Mouse (Mus musculus): Measurements from ENCODE around the gene Naip6. TPM values are rescaled to one million over a fixed set of nuclear protein-coding genes. Genes with fewer than 3 reads are reported as not detected.
"Not testable (repeated sequence)": the region's sequence is repeated elsewhere in the genome, so short reads cannot be mapped to it uniquely, and the experiment has no call there.

The Naip6 gene
- 0.05 and 0.08 TPM in 2 replicates for polyA plus RNA-seq (2015; fragmentation: Nextera tagmentation; extraction: Ambion mirVana)

DNA sequence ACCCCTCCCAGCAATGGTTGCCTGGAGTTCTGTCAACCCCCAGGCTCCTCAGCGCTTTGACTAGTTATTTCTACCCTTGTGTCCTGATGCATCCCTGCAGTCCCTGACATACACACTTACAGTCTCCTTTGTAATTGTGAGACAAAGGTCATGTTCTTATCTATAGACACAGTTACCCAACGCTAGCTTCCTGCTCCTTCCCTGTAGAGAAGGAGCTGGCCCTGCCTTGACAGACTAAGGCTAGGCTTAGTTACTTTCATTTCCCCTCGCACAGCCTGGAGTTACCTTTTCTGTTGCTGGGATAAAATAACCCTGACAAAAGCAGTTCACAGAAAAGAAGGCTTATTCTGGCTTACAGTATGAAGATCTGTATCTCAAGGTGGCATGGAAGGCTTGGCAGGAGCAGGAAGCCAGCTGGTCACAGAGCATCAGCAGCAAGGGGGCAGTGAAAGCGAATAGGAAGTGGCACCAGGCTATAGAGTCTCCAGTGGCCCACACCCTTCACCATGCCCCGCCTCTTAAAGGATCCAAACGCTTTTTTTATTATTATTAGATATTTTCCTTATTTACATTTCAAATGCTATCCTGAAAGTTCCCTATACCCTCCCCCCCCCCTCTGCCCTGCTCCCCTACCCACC is at the start of gene Naip6:
Gene Naip6 (minus strand): TSS at position 419 of the 638 bp plus-strand sequence.
- H3K9ac ChIP-seq; H3K36me3 ChIP-seq; H3K4me2 ChIP-seq; H3K4me1 ChIP-seq; H3K27ac ChIP-seq (replicated peaks); H3K9me3 ChIP-seq; ATAC-seq (ENCODE audit: extremely low read depth, insufficient number of reproducible peaks, low FRiP score, low TSS enrichment); H3K27me3 ChIP-seq (replicated peaks); H3K4me3 ChIP-seq: not testable (repeated sequence)
- 58% methylated on average over 6 of the region's 6 CpGs for WGBS

DNA sequence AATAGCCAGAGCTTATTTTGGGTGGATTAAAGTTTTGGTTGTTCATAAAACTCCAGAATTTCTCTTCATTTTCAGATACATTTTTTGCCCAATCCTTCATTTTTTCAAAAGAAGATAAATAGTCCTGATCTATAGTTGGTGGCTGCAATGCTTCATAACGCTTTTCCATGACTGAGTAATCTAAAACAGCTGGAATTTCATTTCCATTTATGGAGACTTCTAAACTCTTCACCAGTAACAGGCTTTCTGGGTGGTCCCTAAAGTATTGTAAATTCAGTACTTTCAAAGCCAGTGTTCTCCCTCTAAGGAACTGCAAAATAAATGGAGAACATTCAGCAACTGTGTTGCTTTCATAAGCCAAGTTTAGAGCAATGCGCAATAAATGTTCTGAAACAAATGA is 34.8 kb upstream of the Naip6 start:
- H3K27ac ChIP-seq (replicated peaks); ATAC-seq (ENCODE audit: extremely low read depth, insufficient number of reproducible peaks, low FRiP score, low TSS enrichment); H3K4me2 ChIP-seq; H3K4me1 ChIP-seq; H3K4me3 ChIP-seq; H3K9ac ChIP-seq; H3K9me3 ChIP-seq; H3K27me3 ChIP-seq (replicated peaks); H3K36me3 ChIP-seq: not testable (repeated sequence)
- WGBS: 72% methylated on average over 2 of the region's 2 CpGs

DNA sequence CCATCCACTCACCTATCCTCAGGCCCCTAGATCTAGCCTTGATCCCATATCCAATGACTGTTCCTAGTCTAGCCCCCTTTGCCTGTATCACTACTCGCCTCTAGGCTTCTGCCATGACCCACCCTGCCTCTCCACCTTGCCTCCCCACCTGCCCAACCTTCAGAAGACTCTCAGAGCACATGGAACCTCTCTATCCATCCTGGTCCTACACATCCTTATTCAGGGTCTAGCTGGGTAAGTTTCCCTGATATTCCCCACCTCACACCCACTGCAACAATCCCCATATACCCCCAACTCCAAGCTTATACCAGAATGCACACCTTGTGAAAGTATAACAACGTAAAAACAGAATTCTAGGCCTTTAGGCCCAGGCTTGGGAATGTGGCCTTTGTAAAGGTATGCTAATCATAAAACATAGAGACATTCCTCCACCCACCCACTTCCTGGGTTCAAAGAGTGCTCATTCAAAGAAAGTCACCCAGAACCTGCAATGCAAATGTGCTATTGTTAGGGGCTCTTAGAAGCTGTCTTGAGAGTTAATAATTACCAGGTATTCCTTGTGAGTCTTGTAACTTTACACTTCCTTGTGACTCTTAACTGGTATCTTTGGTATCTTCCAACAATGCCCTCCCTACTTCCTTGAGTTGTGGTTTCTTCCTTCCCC is 32.2 kb upstream of the Naip6 start:
- H3K9ac ChIP-seq; H3K4me1 ChIP-seq; H3K27me3 ChIP-seq (replicated peaks); H3K27ac ChIP-seq (replicated peaks); H3K36me3 ChIP-seq; H3K4me3 ChIP-seq; H3K4me2 ChIP-seq; ATAC-seq (ENCODE audit: extremely low read depth, insufficient number of reproducible peaks, low FRiP score, low TSS enrichment); H3K9me3 ChIP-seq: not testable (repeated sequence)
- WGBS: 39% methylated on average over 1 of the region's 2 CpGs

DNA sequence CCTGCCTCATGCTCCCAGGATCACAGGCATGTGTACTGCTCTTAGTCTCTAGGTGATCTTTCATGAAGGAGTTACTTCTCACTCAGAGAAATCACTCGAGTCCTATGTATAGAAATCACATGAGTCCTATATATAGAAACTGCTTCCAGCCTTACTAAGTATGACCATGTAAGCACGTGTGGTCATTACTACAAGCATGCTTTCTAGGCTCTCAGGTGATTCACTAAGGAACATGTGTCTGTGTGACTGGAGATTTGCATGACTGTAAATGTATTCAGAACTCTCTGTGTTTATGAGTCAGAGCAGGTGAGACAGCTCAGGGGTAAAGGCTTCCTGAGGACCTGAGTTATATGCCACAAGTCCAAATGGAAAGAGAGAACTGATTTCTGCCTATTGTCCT is 24.3 kb upstream of the Naip6 start:
- ATAC-seq (ENCODE audit: extremely low read depth, insufficient number of reproducible peaks, low FRiP score, low TSS enrichment): no peak
- Histone ChIP-seq H3K9ac (no peak overlapping the region), H3K4me2 (no peak overlapping the region), H3K4me3 (no peak overlapping the region), H3K9me3 (no peaks in the 10 kb centered on the region), H3K36me3 (no peaks in the 10 kb centered on the region), H3K27me3 (replicated peaks) (no peaks in the 10 kb centered on the region), H3K4me1 (peaks cover 4% of the 10 kb centered on the region; the same call in 1 of the 2 replicates), H3K27ac (replicated peaks) (no peak overlapping the region)
- 37% methylated on average over 2 of the region's 2 CpGs for WGBS

DNA sequence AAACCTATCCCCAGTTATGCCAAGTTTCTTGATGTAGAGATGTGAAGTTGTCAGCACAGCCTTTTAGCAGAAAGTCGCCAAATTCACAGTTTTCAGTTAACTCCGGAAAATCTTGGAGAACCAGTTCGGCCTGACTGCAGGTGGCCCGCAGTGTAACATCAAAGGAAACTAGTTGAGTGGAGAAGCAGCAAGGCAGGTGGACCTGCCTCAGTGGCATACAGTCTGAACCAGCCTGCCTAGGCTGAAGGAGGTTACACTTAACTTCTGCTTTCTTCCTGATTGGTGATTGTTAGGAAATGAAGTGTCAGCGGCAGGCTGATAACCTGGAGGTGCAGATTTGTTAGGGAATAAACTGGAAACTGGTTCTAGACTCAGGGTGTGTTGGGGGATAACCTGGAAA is 14.3 kb upstream of the Naip6 start:
- not testable (repeated sequence) for ATAC-seq (ENCODE audit: extremely low read depth, insufficient number of reproducible peaks, low FRiP score, low TSS enrichment); H3K9ac ChIP-seq; H3K36me3 ChIP-seq; H3K4me3 ChIP-seq; H3K27me3 ChIP-seq (replicated peaks); H3K9me3 ChIP-seq; H3K27ac ChIP-seq (replicated peaks); H3K4me1 ChIP-seq; H3K4me2 ChIP-seq
- WGBS: 18% methylated on average over 5 of the region's 5 CpGs

DNA sequence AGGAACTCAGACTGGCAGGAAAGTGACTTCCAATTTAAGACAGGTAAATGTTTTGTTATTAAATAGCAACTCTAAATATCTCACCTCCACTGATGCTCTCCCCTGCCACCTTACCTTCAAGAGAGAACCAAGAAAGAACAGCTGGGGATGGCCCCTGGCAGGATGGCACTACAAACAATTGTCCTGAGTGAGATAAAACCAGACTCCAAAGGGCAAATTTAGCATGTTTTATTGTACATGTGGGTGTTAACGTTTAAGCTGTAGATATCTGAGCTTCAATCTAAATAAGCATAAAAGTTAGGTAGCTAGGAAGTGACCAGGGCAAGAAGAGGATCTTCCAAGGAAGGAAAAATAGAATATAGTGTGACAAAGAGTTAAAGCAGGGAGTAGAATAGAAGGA is 11.4 kb upstream of the Naip6 start:
- H3K9ac ChIP-seq; H3K36me3 ChIP-seq; H3K9me3 ChIP-seq; H3K27ac ChIP-seq (replicated peaks); H3K27me3 ChIP-seq (replicated peaks); ATAC-seq (ENCODE audit: extremely low read depth, insufficient number of reproducible peaks, low FRiP score, low TSS enrichment); H3K4me2 ChIP-seq; H3K4me1 ChIP-seq; H3K4me3 ChIP-seq: not testable (repeated sequence)
- WGBS: 29% methylated on average over 1 of the region's 1 CpGs

DNA sequence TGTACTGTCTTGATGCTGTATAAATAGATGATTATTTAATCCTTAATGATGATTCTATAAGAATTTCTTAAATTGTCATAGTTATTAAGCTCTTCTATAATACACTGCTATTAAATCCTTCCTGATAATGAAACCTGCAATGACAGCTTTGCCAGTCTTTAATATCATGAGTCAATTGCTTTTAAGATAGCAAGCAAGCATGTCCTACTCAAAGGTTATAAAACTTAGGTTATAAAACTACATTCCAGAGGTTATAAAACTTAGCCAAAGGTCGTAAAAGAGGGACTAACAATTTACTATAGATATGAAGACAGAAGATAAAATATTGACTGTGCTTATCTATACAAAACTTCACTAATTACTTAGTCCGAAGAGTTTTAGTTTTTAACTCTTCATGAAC is 10.6 kb upstream of the Naip6 start:
- H3K36me3 ChIP-seq; ATAC-seq (ENCODE audit: extremely low read depth, insufficient number of reproducible peaks, low FRiP score, low TSS enrichment): not testable (repeated sequence)
- 55% methylated on average over 2 of the region's 2 CpGs for WGBS

DNA sequence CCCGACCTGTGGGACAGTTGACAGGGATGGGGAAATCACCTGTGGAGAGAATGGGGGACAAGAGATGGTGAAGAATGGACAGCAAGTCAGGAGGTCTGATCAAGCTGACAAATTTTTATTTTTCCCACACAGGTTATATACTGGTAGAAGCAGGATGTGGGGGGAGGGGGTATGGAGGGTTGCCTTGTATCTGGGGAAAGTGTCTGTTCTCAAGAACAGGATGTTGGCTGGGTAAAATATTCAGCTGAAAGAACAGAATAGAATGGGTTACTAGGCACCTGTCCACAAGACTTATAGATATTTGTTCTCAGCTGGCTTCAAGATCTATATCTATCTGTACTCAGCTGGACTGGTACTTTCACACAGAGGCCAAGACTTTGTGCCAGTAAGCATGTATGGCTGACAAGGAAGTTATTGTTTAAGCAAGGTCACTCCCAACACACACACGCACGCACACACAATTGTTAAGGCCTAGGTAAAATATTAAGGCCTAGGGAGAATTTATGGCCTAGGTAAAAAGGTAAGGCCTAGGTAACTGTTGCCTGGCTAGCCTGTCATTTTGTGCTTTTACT is 4.9 kb upstream of the Naip6 start:
- WGBS: 79% methylated on average over 3 of the region's 3 CpGs
- not testable (repeated sequence) for H3K4me1 ChIP-seq; H3K27ac ChIP-seq (replicated peaks); H3K27me3 ChIP-seq (replicated peaks); H3K9me3 ChIP-seq; H3K36me3 ChIP-seq; H3K4me2 ChIP-seq; H3K9ac ChIP-seq; H3K4me3 ChIP-seq; ATAC-seq (ENCODE audit: extremely low read depth, insufficient number of reproducible peaks, low FRiP score, low TSS enrichment)

More for the DNA sequence above, 10.6 kb upstream of the Naip6 start:
- H3K27ac ChIP-seq (replicated peaks); H3K9me3 ChIP-seq; H3K4me2 ChIP-seq; H3K9ac ChIP-seq; H3K4me3 ChIP-seq; H3K4me1 ChIP-seq; H3K27me3 ChIP-seq (replicated peaks): not testable (repeated sequence)

DNA sequence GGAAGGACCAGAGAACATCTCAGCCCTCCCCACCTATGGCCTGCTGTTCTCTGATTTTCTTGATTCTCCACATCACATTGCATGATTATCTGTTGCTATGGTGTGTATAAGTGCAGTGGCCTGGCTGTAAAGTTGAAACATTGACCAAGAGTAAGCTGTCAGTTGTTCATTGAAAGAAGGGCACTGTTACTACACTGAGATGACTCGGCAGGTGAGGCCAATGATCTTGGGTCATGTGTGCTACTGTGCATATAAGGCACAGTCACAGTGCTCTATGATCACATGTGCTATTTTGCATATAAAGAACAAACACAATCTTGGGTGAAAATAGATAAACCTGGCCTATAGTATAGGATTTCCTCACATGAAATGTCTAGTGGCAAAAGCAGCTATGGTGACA is 32.9 kb downstream of the Naip6 start:
- Histone ChIP-seq H3K4me1 (no peaks in the 10 kb centered on the region), H3K4me2 (no peak overlapping the region), H3K9me3 (no peaks in the 10 kb centered on the region), H3K9ac (no peak overlapping the region), H3K27ac (replicated peaks) (no peak overlapping the region), H3K4me3 (no peak overlapping the region), H3K27me3 (replicated peaks) (no peaks in the 10 kb centered on the region), H3K36me3 (no peaks in the 10 kb centered on the region)
- ATAC-seq (ENCODE audit: extremely low read depth, insufficient number of reproducible peaks, low FRiP score, low TSS enrichment): no peak
- WGBS: 76% methylated on average over 1 of the region's 1 CpGs

DNA sequence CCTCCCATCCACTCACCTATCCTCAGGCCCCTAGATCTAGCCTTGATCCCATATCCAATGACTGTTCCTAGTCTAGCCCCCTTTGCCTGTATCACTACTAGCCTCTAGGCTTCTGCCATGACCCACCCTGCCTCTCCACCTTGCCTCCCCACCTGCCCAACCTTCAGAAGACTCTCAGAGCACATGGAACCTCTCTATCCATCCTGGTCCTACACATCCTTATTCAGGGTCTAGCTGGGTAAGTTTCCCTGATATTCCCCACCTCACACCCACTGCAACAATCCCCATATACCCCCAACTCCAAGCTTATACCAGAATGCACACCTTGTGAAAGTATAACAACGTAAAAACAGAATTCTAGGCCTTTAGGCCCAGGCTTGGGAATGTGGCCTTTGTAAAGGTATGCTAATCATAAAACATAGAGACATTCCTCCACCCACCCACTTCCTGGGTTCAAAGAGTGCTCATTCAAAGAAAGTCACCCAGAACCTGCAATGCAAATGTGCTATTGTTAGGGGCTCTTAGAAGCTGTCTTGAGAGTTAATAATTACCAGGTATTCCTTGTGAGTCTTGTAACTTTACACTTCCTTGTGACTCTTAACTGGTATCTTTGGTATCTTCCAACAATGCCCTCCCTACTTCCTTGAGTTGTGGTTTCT is 45.9 kb downstream of the Naip6 start:
- H3K36me3 ChIP-seq; ATAC-seq (ENCODE audit: extremely low read depth, insufficient number of reproducible peaks, low FRiP score, low TSS enrichment); H3K9ac ChIP-seq; H3K4me1 ChIP-seq; H3K9me3 ChIP-seq; H3K27me3 ChIP-seq (replicated peaks); H3K4me2 ChIP-seq; H3K27ac ChIP-seq (replicated peaks); H3K4me3 ChIP-seq: not testable (repeated sequence)
- no CpG with 5 or more reads among the region's 1 CpGs for WGBS

DNA sequence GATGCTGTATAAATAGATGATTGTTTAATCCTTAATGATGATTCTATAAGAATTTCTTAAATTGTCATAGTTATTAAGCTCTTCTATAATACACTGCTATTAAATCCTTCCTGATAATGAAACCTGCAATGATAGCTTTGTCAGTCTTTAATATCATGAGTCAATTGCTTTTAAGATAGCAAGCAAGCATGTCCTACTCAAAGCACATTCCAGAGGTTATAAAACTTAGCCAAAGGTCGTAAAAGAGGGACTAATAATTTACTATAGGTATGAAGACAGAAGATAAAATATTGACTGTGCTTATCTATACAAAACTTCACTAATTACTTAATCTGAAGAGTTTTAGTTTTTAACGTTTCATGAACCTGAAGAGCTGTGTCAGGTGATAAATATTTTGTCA is 60.5 kb downstream of the Naip6 start:
- H3K27ac ChIP-seq (replicated peaks); ATAC-seq (ENCODE audit: extremely low read depth, insufficient number of reproducible peaks, low FRiP score, low TSS enrichment); H3K9me3 ChIP-seq; H3K36me3 ChIP-seq; H3K27me3 ChIP-seq (replicated peaks); H3K4me1 ChIP-seq; H3K9ac ChIP-seq; H3K4me3 ChIP-seq; H3K4me2 ChIP-seq: not testable (repeated sequence)
- WGBS: 44% methylated on average over 2 of the region's 2 CpGs

Measured in heart, embryonic 13.5 days (tissue).